Mouse (Mus musculus) limb, embryonic 15.5 days (tissue): ENCODE measurements around the gene Prex1. TPM values are rescaled to one million over a fixed set of nuclear protein-coding genes. Genes with fewer than 3 reads are reported as not detected.

ENCODE experiments used
- ATAC-seq: fragments of 200-750 bp; cut with Nextera tagmentation; 2 replicates; pipeline ENCODE4 v1.8.0; 2017; ENCODE audit warnings: low read depth, moderate TSS enrichment; ENCODE audit not compliant: insufficient number of reproducible peaks, low FRiP score, low TSS enrichment
- H3K27ac ChIP-seq: fragments of 300-500 bp; sonication (generic); 2 replicates; pipeline ENCODE4 v1.5.1; 2015; ENCODE audit warnings: moderate library complexity, mild to moderate bottlenecking, inconsistent platforms
- H3K27me3 ChIP-seq: fragments of 300-500 bp; sonication (generic); 2 replicates; pipeline ENCODE4 v1.6.1; 2015; ENCODE audit warnings: inconsistent platforms
- H3K36me3 ChIP-seq: fragments of 300-500 bp; sonication (generic); 2 replicates; pipeline ENCODE4 v1.6.1; 2015; ENCODE audit warnings: inconsistent platforms
- H3K4me1 ChIP-seq: fragments of 300-500 bp; sonication (generic); 2 replicates; pipeline ENCODE4 v1.6.1; 2015; ENCODE audit warnings: inconsistent platforms
- H3K4me2 ChIP-seq: fragments of 300-500 bp; sonication (generic); 2 replicates; pipeline ENCODE4 v1.6.1; 2015; ENCODE audit warnings: mild to moderate bottlenecking, inconsistent platforms
- H3K4me3 ChIP-seq: fragments of 300-500 bp; sonication (generic); 2 replicates; pipeline ENCODE4 v1.5.1; 2015; ENCODE audit warnings: mild to moderate bottlenecking, inconsistent platforms
- H3K9ac ChIP-seq: fragments of 300-500 bp; sonication (generic); 2 replicates; pipeline ENCODE4 v1.6.1; 2015; ENCODE audit warnings: inconsistent platforms
- H3K9me3 ChIP-seq: fragments of 300-500 bp; sonication (generic); 2 replicates; pipeline ENCODE4 v1.6.1; 2016; ENCODE audit warnings: inconsistent platforms
- WGBS: fragments of 180-500 bp; shearing (Covaris S2); methylation state at CpG from one replicate; pipeline ENCODE4 v1.1.7; 2015; 5-methylcytosine and 5-hydroxymethylcytosine counted together
- polyA plus RNA-seq: library from polyadenylated mRNA; unstranded; fragments of >200 nt; fragmentation: Nextera tagmentation; extraction: Ambion mirVana; gene quantifications from 2 replicates; pipeline ENCODE4 v1.2.1, GENCODE M21; 2015

The Prex1 gene
- polyA plus RNA-seq, 1 experiment from 2014 or later = 19.1 TPM

DNA sequence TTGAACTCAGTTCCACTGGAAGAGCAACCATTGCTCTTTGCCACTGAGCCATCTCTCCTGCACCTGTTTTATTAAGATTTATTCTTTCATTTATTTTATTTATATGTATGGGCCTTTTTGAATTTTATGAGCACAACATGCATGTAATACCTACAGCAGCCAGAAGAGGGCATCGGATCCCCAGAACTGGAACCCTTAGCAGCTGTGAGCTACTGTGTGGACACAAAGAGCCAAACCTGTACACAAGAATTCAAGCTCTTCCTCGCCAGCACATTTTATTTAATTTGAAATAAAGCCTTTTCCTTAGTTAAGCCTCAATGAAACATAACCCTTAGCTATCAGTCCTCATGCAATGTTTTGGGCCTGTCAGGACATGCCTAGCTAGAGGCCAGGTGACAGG, 158.1 kb downstream of the Prex1 start:
- Histone ChIP-seq H3K4me3 (no peak overlapping the region), H3K4me1 (peaks cover 20% of the 10 kb centered on the region), H3K4me2 (no peak overlapping the region), H3K27me3 (no peaks in the 10 kb centered on the region), H3K27ac (no peak overlapping the region), H3K9ac (no peak overlapping the region), H3K9me3 (no peaks in the 10 kb centered on the region), H3K36me3 (no peaks in the 10 kb centered on the region)
- WGBS = 53% methylated on average over 2 of the region's 2 CpGs
- no peak for ATAC-seq

DNA sequence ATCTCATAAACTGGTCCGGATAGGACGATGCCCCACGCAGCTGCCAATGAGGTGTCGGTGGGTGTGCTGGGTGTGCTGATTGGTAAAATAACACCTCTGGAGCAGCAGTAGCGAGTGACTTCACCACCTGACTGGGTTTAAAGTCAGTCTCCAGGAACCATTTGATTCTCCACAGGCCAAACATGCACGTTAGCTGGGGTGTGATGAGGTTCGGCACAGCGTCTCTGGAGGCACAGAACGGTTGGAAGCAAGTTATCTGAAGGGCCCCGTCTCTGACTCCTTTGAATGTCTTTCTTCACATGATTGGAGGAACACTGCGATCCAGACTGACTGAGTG, 159.5 kb downstream of the Prex1 start:
- no peak for ATAC-seq
- H3K27ac ChIP-seq = peak overlapping the region; percentile 50; the same call in 1 of the 2 replicates
- peaks cover 23% of the 10 kb centered on the region for H3K4me1 ChIP-seq
- H3K9ac ChIP-seq = no peak overlapping the region
- 65% methylated on average over 11 of the region's 11 CpGs for WGBS
- no peaks in the 10 kb centered on the region for H3K9me3 ChIP-seq
- no peaks in the 10 kb centered on the region for H3K27me3 ChIP-seq
- no peak overlapping the region for H3K4me3 ChIP-seq
- no peaks in the 10 kb centered on the region for H3K36me3 ChIP-seq
- no peak overlapping the region for H3K4me2 ChIP-seq

DNA sequence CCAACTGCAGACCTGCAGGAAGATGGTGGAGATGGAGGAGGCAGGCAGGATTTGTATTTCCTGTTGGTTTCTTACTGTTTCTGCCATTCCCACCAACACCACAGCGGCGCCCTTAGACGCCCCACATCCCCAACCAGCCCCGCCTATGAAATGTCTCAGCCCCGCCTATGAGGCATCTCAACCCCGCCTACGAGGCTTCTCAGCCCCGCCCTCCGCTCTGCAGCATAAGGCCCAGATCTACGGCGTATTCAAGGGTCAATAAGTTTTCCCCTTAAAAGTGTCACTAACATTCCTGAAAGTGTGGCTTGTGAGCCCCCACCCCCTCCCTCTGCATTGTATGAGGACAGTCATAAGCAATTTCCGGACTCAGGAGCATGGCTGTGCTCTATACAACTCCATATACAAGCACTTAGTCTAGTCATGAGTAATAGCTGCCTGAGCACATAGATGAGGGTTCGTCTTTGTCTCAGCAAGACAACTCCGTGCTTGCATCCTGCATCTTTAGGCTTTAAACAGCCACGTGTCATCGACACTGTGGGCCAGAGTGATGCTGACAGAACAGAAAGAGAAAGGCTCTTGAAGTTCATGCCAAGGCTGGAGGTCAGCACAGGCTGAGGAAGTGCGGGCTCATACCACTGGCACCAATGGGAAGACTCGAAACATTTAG, 160.0 kb downstream of the Prex1 start:
- Histone ChIP-seq H3K4me3 (no peak overlapping the region), H3K27ac (peak overlapping the region; percentile 50; the same call in 1 of the 2 replicates), H3K9ac (no peak overlapping the region), H3K4me1 (peaks cover 23% of the 10 kb centered on the region), H3K4me2 (0 out of 2 replicates have a peak overlapping the region, but pooled peaks have one; percentile 13), H3K36me3 (no peaks in the 10 kb centered on the region), H3K27me3 (no peaks in the 10 kb centered on the region), H3K9me3 (no peaks in the 10 kb centered on the region)
- ATAC-seq = 0 out of 2 replicates have a peak, but pooled peaks have one; percentile 24
- 24% methylated on average over 18 of the region's 18 CpGs for WGBS

DNA sequence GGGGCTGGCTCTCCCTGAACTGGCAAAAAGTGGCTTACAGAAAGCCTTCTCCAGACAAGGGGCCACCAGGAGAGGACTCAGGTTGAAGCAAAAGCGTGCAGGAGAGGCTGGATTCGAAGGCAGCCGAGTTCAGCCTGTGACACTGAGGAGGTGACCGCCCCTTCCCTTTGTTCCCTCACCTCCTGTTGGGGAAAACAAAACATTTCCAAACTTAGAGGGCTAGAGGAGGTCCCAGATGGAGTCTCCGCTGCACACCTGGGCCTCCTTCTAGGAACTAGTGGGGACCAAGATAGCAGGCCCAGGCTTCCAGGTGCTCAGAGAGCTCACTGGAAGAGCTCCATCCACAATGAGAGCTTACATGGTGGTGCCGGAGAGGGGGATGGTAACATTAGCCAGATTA, 161.0 kb downstream of the Prex1 start:
- H3K4me2 ChIP-seq = no peak overlapping the region

DNA sequence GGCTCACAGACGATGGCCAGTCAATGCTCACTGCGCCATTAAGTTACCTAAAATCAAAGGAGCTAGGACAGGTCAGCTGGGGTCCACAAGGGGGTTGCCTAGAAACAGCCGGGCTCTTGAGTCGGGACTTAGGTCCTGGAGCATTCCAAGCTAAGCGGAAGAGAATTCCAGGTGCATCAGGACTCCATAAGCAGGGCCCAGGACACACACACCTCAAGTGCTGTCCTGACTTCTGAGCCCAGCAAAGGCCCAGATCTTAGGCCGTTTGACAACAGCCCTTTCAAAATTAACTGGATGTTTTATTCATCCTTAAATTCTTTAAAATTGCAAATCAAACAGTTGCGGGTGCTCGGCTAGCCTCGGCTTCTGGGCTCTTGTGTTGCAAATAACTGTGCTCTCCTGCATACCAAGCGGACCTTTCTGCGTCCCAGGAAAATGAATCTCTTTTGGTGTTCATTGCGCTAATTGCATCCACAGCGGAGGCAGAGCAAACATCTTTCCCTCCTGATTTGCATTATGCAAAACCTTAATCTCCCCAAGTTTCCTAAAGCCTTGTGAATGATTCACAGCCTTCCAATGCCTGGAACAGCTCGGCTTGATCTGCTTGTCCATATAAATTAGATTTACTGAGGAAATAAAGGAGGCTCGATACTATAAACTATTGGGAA, 161.7 kb downstream of the Prex1 start:
- Histone ChIP-seq H3K4me3 (no peak overlapping the region), H3K27me3 (no peaks in the 10 kb centered on the region), H3K9me3 (no peaks in the 10 kb centered on the region), H3K4me1 (peaks cover 23% of the 10 kb centered on the region), H3K36me3 (no peaks in the 10 kb centered on the region), H3K9ac (no peak overlapping the region), H3K4me2 (no peak overlapping the region), H3K27ac (no peak overlapping the region)
- WGBS = 67% methylated on average over 15 of the region's 15 CpGs
- no peak for ATAC-seq

More for the DNA sequence above, 161.0 kb downstream of the Prex1 start:
- no peak overlapping the region for H3K4me3 ChIP-seq
- H3K4me1 ChIP-seq = peaks cover 23% of the 10 kb centered on the region
- 75% methylated on average over 6 of the region's 6 CpGs for WGBS
- no peak for ATAC-seq
- H3K9me3 ChIP-seq = no peaks in the 10 kb centered on the region
- no peaks in the 10 kb centered on the region for H3K36me3 ChIP-seq
- H3K27ac ChIP-seq = no peak overlapping the region
- H3K9ac ChIP-seq = no peak overlapping the region
- no peaks in the 10 kb centered on the region for H3K27me3 ChIP-seq

DNA sequence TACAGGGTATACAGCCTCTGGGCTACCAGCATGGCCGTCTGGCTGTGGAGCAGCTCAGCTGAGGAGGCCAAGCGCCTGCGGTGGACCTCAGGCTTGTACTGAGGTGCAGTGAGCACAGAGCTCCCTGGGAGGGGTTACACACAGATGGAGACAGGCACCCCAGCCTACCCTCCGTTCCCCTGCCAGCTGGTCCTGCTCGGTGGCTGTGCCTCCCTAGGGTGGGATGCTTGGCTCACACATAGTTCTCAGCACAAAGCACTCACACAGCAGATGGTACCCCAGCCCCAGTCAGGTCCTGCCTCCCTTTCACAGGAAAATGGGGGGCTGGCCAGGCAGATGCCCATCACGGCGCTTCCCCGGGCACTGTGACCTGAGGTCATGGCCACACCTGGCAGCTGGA, 163.8 kb downstream of the Prex1 start:
- WGBS = 56% methylated on average over 8 of the region's 8 CpGs

DNA sequence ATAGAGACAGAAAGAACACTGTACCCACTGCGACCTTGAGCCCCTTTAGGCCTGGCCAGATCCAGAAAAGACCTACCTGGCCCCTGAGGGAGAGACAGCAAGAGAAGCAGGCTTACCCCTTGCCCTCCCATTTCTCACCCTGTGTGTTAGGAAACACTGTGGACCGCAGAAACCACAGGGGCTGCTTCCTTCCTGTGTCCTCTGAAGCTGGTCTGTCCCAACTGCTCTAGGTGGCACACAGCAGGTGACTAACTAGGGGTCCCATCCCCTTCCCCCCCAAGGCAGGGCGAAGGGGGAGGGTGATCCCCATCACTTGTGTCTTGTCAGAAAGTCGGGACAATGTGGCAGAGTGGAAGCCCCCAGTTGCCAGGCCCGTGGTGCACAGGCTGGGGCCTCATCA, 164.6 kb downstream of the Prex1 start:
- no peak overlapping the region for H3K4me2 ChIP-seq
- H3K27ac ChIP-seq = no peak overlapping the region
- H3K4me3 ChIP-seq = no peak overlapping the region
- no peak for ATAC-seq
- no peaks in the 10 kb centered on the region for H3K36me3 ChIP-seq
- H3K4me1 ChIP-seq = peaks cover 45% of the 10 kb centered on the region
- no peak overlapping the region for H3K9ac ChIP-seq
- WGBS = 74% methylated on average over 5 of the region's 5 CpGs
- H3K27me3 ChIP-seq = no peaks in the 10 kb centered on the region
- no peaks in the 10 kb centered on the region for H3K9me3 ChIP-seq

More for the DNA sequence above, 163.8 kb downstream of the Prex1 start:
- Histone ChIP-seq H3K27ac (no peak overlapping the region), H3K9me3 (no peaks in the 10 kb centered on the region), H3K27me3 (no peaks in the 10 kb centered on the region), H3K4me3 (no peak overlapping the region), H3K4me1 (peaks cover 42% of the 10 kb centered on the region), H3K9ac (no peak overlapping the region), H3K36me3 (no peaks in the 10 kb centered on the region), H3K4me2 (no peak overlapping the region)
- ATAC-seq = 0 out of 2 replicates have a peak, but pooled peaks have one; percentile 13

DNA sequence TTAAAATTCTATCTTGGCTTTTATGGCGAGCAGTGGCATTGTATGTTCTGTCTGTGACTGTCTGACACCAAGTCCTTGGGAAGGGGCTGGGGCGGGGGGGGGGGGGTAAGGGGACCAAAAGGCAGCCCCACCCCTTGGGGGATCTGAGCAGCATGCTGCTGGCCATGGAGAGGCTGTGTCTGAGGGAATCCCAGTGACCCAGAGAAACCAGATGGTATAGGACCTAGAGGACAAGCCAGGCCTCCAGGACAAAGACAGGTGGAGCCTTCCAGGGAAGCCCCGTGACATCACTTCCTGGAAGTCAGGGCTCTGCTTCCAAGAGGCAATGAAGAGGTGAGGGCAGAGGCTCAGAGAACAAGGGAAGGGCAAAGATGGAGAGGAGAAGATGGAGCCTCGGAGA, 168.1 kb downstream of the Prex1 start:
- Histone ChIP-seq H3K4me2 (no peak overlapping the region), H3K36me3 (no peaks in the 10 kb centered on the region), H3K9me3 (no peaks in the 10 kb centered on the region), H3K27ac (0 out of 2 replicates have a peak overlapping the region, but pooled peaks have one; percentile 13), H3K4me1 (peaks cover 39% of the 10 kb centered on the region), H3K4me3 (no peak overlapping the region), H3K9ac (no peak overlapping the region), H3K27me3 (no peaks in the 10 kb centered on the region)
- WGBS = 44% methylated on average over 4 of the region's 4 CpGs
- ATAC-seq = no peak

DNA sequence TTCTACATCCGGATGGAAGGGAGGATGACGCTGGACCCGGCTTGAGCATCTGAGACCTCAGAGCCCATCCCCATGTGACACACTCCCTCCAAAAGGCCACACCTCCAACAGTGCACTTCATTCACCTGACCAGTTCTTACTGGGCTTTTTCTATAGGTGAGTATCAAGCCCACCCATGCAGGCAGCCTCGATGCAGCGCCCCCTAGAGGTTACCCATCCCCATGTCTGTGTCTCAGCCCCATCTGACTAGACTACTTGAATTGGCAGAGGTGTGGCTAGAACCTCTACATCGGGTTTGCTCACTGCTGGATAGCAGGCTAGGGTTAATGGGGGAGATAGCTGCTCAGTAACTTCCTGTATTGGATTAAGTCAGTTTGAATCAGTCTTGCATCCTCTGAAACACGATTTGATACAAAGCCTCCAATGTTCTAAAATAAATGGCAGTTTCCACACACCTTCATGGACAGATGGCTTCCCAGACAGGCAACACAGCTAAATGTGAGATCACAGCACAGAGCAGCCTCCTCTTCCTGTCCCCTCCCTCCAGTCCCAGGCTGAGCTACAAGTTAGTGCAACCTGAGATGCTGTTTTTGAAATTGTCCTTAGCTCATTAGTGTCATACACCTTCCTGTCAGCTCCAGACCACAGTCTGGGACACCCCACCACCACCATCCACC, 168.9 kb downstream of the Prex1 start:
- ATAC-seq = no peak
- no peak overlapping the region for H3K4me2 ChIP-seq
- H3K9ac ChIP-seq = no peak overlapping the region
- 47% methylated on average over 7 of the region's 7 CpGs for WGBS
- H3K27ac ChIP-seq = no peak overlapping the region
- no peaks in the 10 kb centered on the region for H3K27me3 ChIP-seq
- no peak overlapping the region for H3K4me3 ChIP-seq
- no peaks in the 10 kb centered on the region for H3K36me3 ChIP-seq
- no peaks in the 10 kb centered on the region for H3K9me3 ChIP-seq
- H3K4me1 ChIP-seq = peaks cover 32% of the 10 kb centered on the region

DNA sequence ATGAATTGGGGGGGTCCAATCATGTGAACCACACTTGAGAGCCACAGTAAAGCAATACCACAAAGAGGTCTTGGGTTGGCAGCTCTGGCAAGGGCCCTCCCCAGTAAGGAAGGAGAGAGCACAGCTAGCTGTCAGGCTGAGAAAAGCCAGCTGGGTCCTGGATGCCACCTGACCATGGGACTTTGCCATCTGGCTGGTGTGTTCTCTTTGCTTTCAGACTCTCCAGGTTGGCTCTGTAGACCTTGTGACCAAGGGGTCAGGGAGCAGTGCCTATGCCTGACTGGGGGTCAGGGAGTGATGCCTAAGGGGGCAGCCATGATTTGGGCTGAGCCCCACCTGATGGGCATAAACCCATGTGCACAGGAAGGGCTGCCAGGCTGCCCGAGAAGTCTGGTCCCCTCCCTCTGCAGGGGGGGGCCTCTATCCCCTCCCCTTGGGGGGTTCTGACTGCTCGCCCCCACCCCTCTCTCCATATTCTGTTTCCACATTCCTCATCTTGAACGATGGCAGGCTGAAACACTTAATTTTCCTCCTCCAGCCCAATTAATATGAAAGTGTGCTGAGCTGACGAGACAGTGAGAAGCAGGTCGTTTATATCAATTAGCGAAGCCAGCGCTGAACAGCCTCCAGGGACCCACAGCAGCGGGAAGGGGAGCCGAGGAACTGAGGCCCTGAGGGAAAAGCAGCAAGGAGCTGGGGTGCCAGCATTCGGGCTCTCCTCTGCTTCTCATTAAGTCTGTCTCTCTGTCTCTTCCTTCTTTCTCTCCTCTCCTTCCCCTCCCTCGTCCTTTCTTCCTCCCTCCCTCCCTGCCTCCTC, 172.3 kb downstream of the Prex1 start:
- no peak overlapping the region for H3K4me3 ChIP-seq
- no peak for ATAC-seq
- peaks cover 28% of the 10 kb centered on the region for H3K4me1 ChIP-seq
- H3K9me3 ChIP-seq = no peaks in the 10 kb centered on the region
- no peaks in the 10 kb centered on the region for H3K36me3 ChIP-seq
- H3K27ac ChIP-seq = no peak overlapping the region
- H3K4me2 ChIP-seq = 0 out of 2 replicates have a peak overlapping the region, but pooled peaks have one; percentile 0
- no peaks in the 10 kb centered on the region for H3K27me3 ChIP-seq
- no peak overlapping the region for H3K9ac ChIP-seq
- 9% methylated on average over 11 of the region's 11 CpGs for WGBS

DNA sequence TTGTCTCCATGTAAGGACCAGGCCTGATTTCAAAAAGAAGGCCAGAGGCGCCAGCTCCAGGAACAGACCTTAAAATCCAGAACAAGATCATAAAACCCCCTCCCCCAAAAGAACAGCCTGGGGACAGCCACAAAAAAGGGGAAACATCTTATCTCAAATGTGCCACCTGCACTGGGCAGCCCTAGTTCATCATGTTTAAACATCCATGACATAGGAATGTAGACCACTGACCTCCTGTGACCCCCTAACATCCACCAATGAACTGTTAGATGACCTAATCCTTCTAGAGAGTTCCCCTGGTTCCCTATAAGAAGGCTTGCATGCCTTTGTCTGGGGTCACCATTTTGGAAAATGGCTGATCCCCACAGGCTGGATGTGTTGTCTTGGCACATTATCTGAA, 173.4 kb downstream of the Prex1 start:
- no peak overlapping the region for H3K9ac ChIP-seq
- no peak overlapping the region for H3K27ac ChIP-seq
- H3K27me3 ChIP-seq = no peaks in the 10 kb centered on the region
- no peak overlapping the region for H3K4me3 ChIP-seq
- H3K36me3 ChIP-seq = no peaks in the 10 kb centered on the region
- no peak overlapping the region for H3K4me2 ChIP-seq
- H3K9me3 ChIP-seq = no peaks in the 10 kb centered on the region
- no peak for ATAC-seq
- WGBS = 81% methylated on average over 1 of the region's 1 CpGs
- H3K4me1 ChIP-seq = peaks cover 24% of the 10 kb centered on the region
